Mouse (Mus musculus) ES-E14 (cell line): Measurements from ENCODE around the gene Ushbp1. TPM values are rescaled to one million over a fixed set of nuclear protein-coding genes. Genes with fewer than 3 reads are reported as not detected.
"Not testable (repeated sequence)": the region's sequence is repeated elsewhere in the genome, so short reads cannot be mapped to it uniquely, and the experiment has no call there.

Source experiments
- DNase-seq: peaks from one replicate; pipeline ENCODE4 v3.0.0-alpha.2; 2013; ENCODE audit warnings: low read depth, low spot score
- H3K27ac ChIP-seq: 2 replicates; pipeline ENCODE4 v1.5.1; 2012; ENCODE audit warnings: low read depth, mild to moderate bottlenecking, low read length, moderate library complexity, mixed read lengths; ENCODE audit not compliant: poor library complexity, insufficient read depth, severe bottlenecking
- H3K36me3 ChIP-seq: 2 replicates; pipeline ENCODE4 v1.6.1; 2012; ENCODE audit warnings: mild to moderate bottlenecking, low read length, moderate library complexity, mixed read lengths; ENCODE audit not compliant: control insufficient read depth, poor library complexity, insufficient read depth, severe bottlenecking
- H3K4me1 ChIP-seq, 2 experiments: fragments of 150-350 bp in 1 of 2; sonication (generic) in 1 of 2; 2 replicates each; pipeline ENCODE4 v1.6.1; 2012; ENCODE audit warnings: low read length in 2 of 2, mild to moderate bottlenecking in 1 of 2, mixed read lengths in 1 of 2; ENCODE audit not compliant: control insufficient read depth in 2 of 2, insufficient read depth in 2 of 2, poor library complexity in 1 of 2
- H3K4me3 ChIP-seq, 2 experiments: fragments of 150-350 bp in 1 of 2; sonication (generic) in 1 of 2; 2 replicates each; pipeline ENCODE4 v1.5.1; 2012; ENCODE audit warnings: low read length in 2 of 2, low read depth in 1 of 2, mild to moderate bottlenecking in 1 of 2, mixed read lengths in 1 of 2; ENCODE audit not compliant: insufficient read depth in 1 of 2, poor library complexity in 1 of 2, severe bottlenecking in 1 of 2
- H3K9ac ChIP-seq: 2 replicates; pipeline ENCODE4 v1.6.1; 2012; ENCODE audit warnings: low read depth, mild to moderate bottlenecking, low read length, mixed read lengths; ENCODE audit not compliant: poor library complexity, insufficient read depth, severe bottlenecking
- H3K9me3 ChIP-seq: fragments of 150-350 bp; sonication (generic); 2 replicates; pipeline ENCODE4 v1.6.1; 2012; ENCODE audit warnings: low read depth, mild to moderate bottlenecking, low read length; ENCODE audit not compliant: control insufficient read depth, insufficient read depth
- CHD2 ChIP-seq: IDR thresholded peaks from 2 replicates; pipeline ENCODE4 v1.6.1; 2014; ENCODE audit warnings: mild to moderate bottlenecking, low read depth, low read length, inconsistent platforms
- HCFC1 ChIP-seq: IDR thresholded peaks from 2 replicates; pipeline ENCODE4 v1.6.1; 2012; ENCODE audit warnings: low read length, inconsistent platforms, borderline replicate concordance; ENCODE audit not compliant: insufficient read depth
- MAFK ChIP-seq: IDR thresholded peaks from 2 replicates; pipeline ENCODE4 v1.6.1; 2014; ENCODE audit warnings: mild to moderate bottlenecking, low read depth, low read length, inconsistent platforms; ENCODE audit not compliant: insufficient read depth
- ZC3H11A ChIP-seq: IDR thresholded peaks from 2 replicates; pipeline ENCODE4 v1.6.1; 2012; ENCODE audit warnings: low read depth, mild to moderate bottlenecking, inconsistent platforms, low read length, borderline replicate concordance
- ZNF384 ChIP-seq: IDR thresholded peaks from 2 replicates; pipeline ENCODE4 v1.6.1; 2012; ENCODE audit warnings: low read depth, low read length, inconsistent platforms
- in situ Hi-C, 2 experiments: fragments of 600-800 bp; cut with MboI; formaldehyde crosslinking; loops; one replicate each; pipeline ENCODE4 v1.15.1; 2025; ENCODE audit warnings: low sequenced_read_pairs in 2 of 2, inconsistent platforms in 1 of 2; ENCODE audit not compliant: unreplicated experiment in 2 of 2
- total RNA-seq: library from RNA; depleted of rRNA; stranded (reverse); fragments of 300-350 nt; gene quantifications from 2 replicates; pipeline ENCODE4 v1.2.3, GENCODE M21; 2012; rRNA removed

Gene Ushbp1
- total RNA-seq: 2.0 and 2.4 TPM in 2 replicates

DNA sequence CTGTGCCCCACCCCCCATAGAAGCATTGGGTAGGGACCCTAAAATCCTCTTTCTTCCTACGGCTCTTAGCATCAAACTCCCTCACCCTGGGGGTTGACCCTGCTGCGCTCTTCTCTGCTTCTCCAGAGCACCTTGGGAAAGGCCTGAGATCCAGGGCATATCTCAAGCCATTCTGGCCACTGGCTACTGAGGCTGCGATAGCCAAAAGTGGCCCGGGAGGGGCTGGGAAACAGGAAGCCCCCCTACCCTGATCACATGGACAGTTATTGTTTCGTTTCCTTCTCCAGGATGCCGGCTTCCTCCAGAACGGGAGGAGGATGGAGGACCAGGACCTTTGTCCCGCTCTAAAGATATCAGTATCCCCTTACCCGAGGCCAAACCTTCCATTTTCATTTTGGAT lies at the start of gene Ushbp1:
Gene Ushbp1, minus strand, starts transcription at position 174 of the 400 bp plus-strand sequence.
- Histone ChIP-seq H3K4me1 (peaks cover 0 to 10% of the 10 kb centered on the region in 2 experiments; a peak in 1 of 4 replicates), H3K27ac (no peak within 1 kb of the TSS), H3K4me3 (peak within 1 kb of the TSS; percentile 10 to 100; a peak in 2 of 4 replicates), H3K9ac (peak within 1 kb of the TSS; percentile 17; the same call in 1 of the 2 replicates), H3K36me3 (peaks cover 11% of the 10 kb centered on the region), H3K9me3 (no peaks in the 10 kb centered on the region)
- TF ChIP-seq MAFK: no peak
- no peak for DNase-seq
- in situ Hi-C loops: no loop called here

DNA sequence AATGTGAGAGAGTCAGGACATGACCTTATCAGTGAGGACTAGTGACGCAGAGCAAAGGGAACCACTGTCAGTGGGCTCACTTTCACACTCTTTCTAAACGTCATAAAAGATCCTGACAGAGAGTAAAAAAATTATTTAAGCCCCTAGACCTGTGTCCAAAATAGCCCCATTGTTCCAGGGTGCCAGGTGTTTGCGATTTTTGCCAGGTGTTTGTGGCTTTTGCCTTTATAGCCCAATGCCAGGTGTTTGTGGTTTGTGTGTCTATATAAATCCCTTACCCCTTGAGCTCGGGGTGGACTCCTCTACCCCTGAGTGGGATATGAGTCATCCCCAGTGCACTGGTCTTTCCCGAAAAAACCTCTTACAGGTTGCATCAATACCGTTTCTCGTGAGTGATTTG lies 49.5 kb upstream of the Ushbp1 start:
- H3K36me3 ChIP-seq: no peaks in the 10 kb centered on the region
- no peak overlapping the region for H3K4me3 ChIP-seq
- DNase-seq: no peak
- TF ChIP-seq MAFK (no peak), HCFC1 (no peak), CHD2 (no peak), ZC3H11A (no peak), ZNF384 (no peak)
- no peaks in the 10 kb centered on the region for H3K9me3 ChIP-seq
- H3K4me1 ChIP-seq: no peaks in the 10 kb centered on the region
- no peak overlapping the region for H3K9ac ChIP-seq
- in situ Hi-C loops: no loop called here
- no peak overlapping the region for H3K27ac ChIP-seq

GRCm38 (mm10) chr8:71441404-71441803 lies 45.8 kb upstream of the Ushbp1 start:
- Histone ChIP-seq H3K27ac (no peak overlapping the region), H3K4me3 (no peak overlapping the region), H3K9me3 (no peaks in the 10 kb centered on the region), H3K9ac (no peak overlapping the region), H3K36me3 (no peaks in the 10 kb centered on the region), H3K4me1 (no peaks in the 10 kb centered on the region)
- peak; percentile 93 for TF ChIP-seq ZC3H11A
- no peak for TF ChIP-seq MAFK
- DNase-seq: no peak
- in situ Hi-C loops: loop anchor here in 1 of 2 experiments (5.0 kb wide), 1 partner anchor 71 kb away; the partner anchor contains the start of gene Plvap

DNA sequence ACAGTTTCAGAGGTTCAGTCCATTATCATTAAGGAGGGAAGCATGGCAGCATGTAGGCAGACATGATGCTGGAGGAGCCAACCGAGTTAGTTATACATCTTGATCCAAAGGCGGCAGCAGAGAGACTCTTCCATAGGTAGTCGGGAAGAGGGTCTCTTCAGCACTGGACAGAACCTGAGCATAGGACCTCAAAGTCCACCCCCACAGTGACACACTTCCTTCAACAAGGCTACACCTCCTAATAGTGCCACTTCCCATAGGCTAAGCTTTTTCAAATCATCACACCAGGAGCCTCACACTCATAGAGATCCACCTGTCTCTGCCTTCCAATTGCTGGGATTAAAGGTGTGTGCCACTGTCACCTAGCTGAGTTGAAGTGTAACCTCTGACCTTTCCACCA lies 41.4 kb upstream of the Ushbp1 start:
- no peak for TF ChIP-seq ZNF384
- no peak for TF ChIP-seq ZC3H11A
- no peak for TF ChIP-seq CHD2
- TF ChIP-seq MAFK: no peak
- TF ChIP-seq HCFC1: no peak
- Histone ChIP-seq H3K27ac (no peak overlapping the region), H3K4me3 (no peak overlapping the region), H3K9me3 (no peaks in the 10 kb centered on the region), H3K4me1 (no peaks in the 10 kb centered on the region), H3K36me3 (no peaks in the 10 kb centered on the region), H3K9ac (no peak overlapping the region)
- DNase-seq: no peak
- in situ Hi-C loops: no loop called here

DNA sequence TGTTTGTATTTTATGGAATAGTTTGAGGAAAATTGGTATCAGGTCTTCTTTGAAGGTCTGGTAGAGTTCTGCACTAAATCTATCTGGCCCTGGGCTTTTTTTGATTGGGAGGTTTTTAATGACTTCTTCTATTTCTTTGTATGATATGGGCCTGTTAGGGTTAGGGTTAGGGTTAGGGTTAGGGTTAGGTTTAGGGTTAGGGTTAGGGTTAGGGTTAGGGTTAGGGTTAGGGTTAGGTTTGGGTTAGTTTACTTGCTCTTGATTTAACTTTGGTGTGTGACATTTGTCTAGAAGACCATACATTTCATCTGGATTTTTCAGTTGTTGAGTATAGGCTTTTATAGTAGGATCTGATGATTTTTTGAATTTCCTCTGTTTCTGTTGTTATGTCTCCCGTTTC lies 37.3 kb upstream of the Ushbp1 start:
- H3K4me3 ChIP-seq, in situ Hi-C loops, H3K27ac ChIP-seq, DNase-seq, H3K36me3 ChIP-seq, H3K4me1 ChIP-seq, H3K9me3 ChIP-seq, H3K9ac ChIP-seq: not testable (repeated sequence)
